Mouse (Mus musculus) E14TG2a.4 (cell line): ENCODE data around the gene Gm13272.
"Not testable (repeated sequence)": the region's sequence is repeated elsewhere in the genome, so short reads cannot be mapped to it uniquely, and the experiment has no call there.

Experiments used
- H3K27me3 ChIP-seq: 2 replicates; pipeline ENCODE4 v1.6.1; 2014; ENCODE audit warnings: low read length, control low read depth; ENCODE audit not compliant: insufficient read depth
- H3K36me3 ChIP-seq: 2 replicates; pipeline ENCODE4 v1.6.1; 2014; ENCODE audit warnings: low read length, control low read depth; ENCODE audit not compliant: insufficient read depth
- H3K4me1 ChIP-seq: replicated peaks from 2 replicates; pipeline ENCODE4 v1.6.1; 2014; ENCODE audit warnings: low read depth, low read length, control low read depth
- H3K4me3 ChIP-seq: replicated peaks from 2 replicates; pipeline ENCODE4 v1.5.1; 2014; ENCODE audit warnings: mild to moderate bottlenecking, low read length
- H3K9me3 ChIP-seq: 2 replicates; pipeline ENCODE4 v1.6.1; 2014; ENCODE audit warnings: low read length, control low read depth
- CTCF ChIP-seq: conservative IDR thresholded peaks from 2 replicates; pipeline ENCODE4 v1.5.1; 2014; ENCODE audit warnings: low read length
- NANOG ChIP-seq: IDR thresholded peaks from 2 replicates; pipeline ENCODE4 v1.6.1; 2014; ENCODE audit warnings: borderline replicate concordance, low read length, mixed read lengths
- POU5F1 ChIP-seq: IDR thresholded peaks from 2 replicates; pipeline ENCODE4 v1.6.1; 2014; ENCODE audit warnings: low read length, borderline replicate concordance

Gene Gm13272

GRCm38 (mm10) chr4:88799365-88799764 lies 19.7 kb downstream of the Gm13272 start, which contains the start of gene Gm13285:
TSS of gene Gm13285 (plus strand) at chr4:88799665.
- H3K9me3 ChIP-seq, H3K27me3 ChIP-seq, H3K36me3 ChIP-seq, H3K4me3 ChIP-seq, H3K4me1 ChIP-seq: not testable (repeated sequence)

GRCm38 (mm10) chr4:88802954-88803353 lies 23.3 kb downstream of the Gm13272 start, which contains the start of gene Gm13287:
TSS of gene Gm13287 (plus strand) at chr4:88803254.
- H3K27me3 ChIP-seq: peaks cover 16% of the 10 kb centered on the region
- not testable (repeated sequence) for H3K4me3 ChIP-seq, H3K4me1 ChIP-seq

GRCm38 (mm10) chr4:88805231-88805630 lies 25.6 kb downstream of the Gm13272 start, which contains the start of gene Gm13288:
TSS of gene Gm13288 (plus strand) at chr4:88805531.
- not testable (repeated sequence) for H3K4me3 ChIP-seq, H3K4me1 ChIP-seq, H3K9me3 ChIP-seq, H3K36me3 ChIP-seq
- peaks cover 19% of the 10 kb centered on the region for H3K27me3 ChIP-seq

More at GRCm38 (mm10) chr4:88802954-88803353, 23.3 kb downstream of the Gm13272 start, which contains the start of gene Gm13287:
- H3K9me3 ChIP-seq, H3K36me3 ChIP-seq: not testable (repeated sequence)

GRCm38 (mm10) chr4:88805761-88806160 lies 26.1 kb downstream of the Gm13272 start:
- not testable (repeated sequence) for H3K4me1 ChIP-seq

GRCm38 (mm10) chr4:88815928-88816327 lies 36.3 kb downstream of the Gm13272 start, which contains the start of gene Ifna7:
TSS of gene Ifna7 (plus strand) at chr4:88816228.
- Histone ChIP-seq H3K4me1 (no peaks in the 10 kb centered on the region), H3K9me3 (no peaks in the 10 kb centered on the region), H3K4me3 (no peak within 1 kb of the TSS), H3K27me3 (peaks cover under 1% of the 10 kb centered on the region; the same call in 1 of the 2 replicates), H3K36me3 (no peaks in the 10 kb centered on the region)
- TF ChIP-seq NANOG (no peak), POU5F1 (no peak), CTCF (no peak)

More at GRCm38 (mm10) chr4:88805761-88806160, 26.1 kb downstream of the Gm13272 start:
- not testable (repeated sequence) for H3K4me3 ChIP-seq, H3K36me3 ChIP-seq, H3K9me3 ChIP-seq
- peaks cover 24% of the 10 kb centered on the region for H3K27me3 ChIP-seq

- no peak within 1 kb of the TSS for H3K4me3 ChIP-seq
- no peaks in the 10 kb centered on the region for H3K36me3 ChIP-seq
- no peaks in the 10 kb centered on the region for H3K9me3 ChIP-seq
- no peaks in the 10 kb centered on the region for H3K27me3 ChIP-seq
- H3K4me1 ChIP-seq: no peaks in the 10 kb centered on the region
- no peak for TF ChIP-seq POU5F1
- no peak for TF ChIP-seq NANOG
- no peak for TF ChIP-seq CTCF
Measured at GRCm38 (mm10) chr4:88819659-88820058, 40.0 kb downstream of the Gm13272 start, which contains the start of gene Ifna11. TSS of gene Ifna11 (plus strand) at chr4:88819959.

- Histone ChIP-seq H3K9me3 (no peaks in the 10 kb centered on the region), H3K27me3 (no peaks in the 10 kb centered on the region), H3K4me1 (no peaks in the 10 kb centered on the region), H3K4me3 (no peak overlapping the region), H3K36me3 (no peaks in the 10 kb centered on the region)
- TF ChIP-seq NANOG (no peak), CTCF (peak; percentile 46)
Measured at GRCm38 (mm10) chr4:88822995-88823394, 43.3 kb downstream of the Gm13272 start.

- not testable (repeated sequence) for H3K27me3 ChIP-seq, H3K4me1 ChIP-seq, H3K9me3 ChIP-seq, H3K4me3 ChIP-seq, H3K36me3 ChIP-seq
Measured at GRCm38 (mm10) chr4:88827116-88827515, 47.5 kb downstream of the Gm13272 start, which contains the start of gene Ifna6. TSS of gene Ifna6 (plus strand) at chr4:88827416.
